Mouse (Mus musculus): ENCODE measurements around the gene Pakap.

Gene Pakap

DNA sequence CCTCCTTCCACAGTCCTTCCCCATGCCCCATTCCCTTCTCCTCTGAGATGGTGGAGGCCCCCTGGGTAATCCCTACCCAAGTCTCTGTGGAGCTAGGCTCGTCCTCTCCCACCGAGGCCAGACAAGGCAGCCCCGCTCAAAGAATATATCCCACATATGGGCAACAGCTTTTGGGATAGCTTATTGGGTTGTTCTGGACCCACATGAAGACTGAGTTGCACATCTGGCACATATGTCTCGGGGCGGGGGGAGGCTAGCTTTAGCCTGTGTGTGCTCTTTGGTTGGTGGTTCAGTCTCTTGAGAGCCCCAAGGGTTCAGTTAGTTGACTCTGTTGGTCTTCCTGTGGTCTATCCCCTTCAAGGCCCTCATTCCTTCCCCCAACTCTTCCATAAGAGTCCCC is 58.9 kb downstream of the Pakap start:
- DNase-seq = no peak

DNA sequence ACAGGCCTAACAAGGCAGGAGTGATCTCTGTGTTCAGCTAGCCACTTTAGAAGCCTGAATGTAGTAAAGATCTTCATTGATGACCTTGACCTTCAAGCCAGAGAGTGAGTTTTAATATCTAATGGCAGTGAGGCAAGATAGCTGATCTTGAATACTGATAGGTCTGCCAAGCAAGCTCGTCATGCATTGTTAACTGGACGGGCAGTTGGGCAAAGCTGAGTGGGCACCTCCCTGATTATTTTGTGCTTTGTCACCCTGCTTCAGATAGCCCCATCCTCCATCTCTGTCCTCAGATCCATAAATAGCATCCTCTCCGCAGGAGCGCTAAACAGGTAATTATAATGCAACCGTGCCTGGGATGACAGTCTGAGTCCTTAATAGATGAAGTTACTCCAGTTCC is 64.4 kb downstream of the Pakap start:
- DNase-seq = no peak

DNA sequence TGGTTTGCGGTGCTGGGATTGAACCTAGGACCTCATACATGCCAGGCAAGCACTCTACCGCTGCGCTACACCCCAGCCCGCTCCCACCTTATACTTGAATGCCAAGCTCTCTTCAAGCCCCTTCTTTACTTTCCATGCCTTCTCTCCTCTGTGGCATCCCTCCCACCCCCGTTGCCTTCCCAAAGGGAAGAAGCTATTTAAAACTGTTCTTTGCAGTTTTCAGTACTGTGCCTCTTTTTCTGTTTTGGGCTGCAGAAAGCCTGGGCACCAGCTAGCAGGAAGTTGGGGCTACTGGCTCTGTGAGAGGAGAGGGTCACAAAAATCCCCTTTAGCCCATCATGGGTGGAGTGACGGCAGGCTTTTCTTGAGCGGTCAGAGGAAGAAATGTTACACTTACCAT is 65.1 kb downstream of the Pakap start:
- DNase-seq = no peak

DNA sequence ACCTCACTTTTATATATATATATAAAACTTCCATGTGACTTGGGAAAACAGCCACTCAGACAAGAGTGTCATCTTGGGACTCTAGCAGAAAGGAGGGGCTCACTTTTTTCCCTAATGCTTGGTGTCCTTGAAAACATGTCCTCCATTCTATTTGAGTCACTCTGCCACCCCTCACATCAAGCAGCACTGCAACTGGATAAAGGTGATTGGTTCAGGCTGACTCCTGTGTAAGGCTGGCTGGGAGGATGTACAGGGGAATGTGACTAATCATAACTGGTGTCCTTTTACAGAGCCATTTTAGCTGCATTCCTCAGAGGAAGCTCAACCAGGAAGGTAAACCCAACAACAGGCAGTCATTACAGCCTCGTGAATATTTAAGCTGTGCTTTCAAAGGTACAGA is 67.0 kb downstream of the Pakap start:
- DNase-seq = no peak

DNA sequence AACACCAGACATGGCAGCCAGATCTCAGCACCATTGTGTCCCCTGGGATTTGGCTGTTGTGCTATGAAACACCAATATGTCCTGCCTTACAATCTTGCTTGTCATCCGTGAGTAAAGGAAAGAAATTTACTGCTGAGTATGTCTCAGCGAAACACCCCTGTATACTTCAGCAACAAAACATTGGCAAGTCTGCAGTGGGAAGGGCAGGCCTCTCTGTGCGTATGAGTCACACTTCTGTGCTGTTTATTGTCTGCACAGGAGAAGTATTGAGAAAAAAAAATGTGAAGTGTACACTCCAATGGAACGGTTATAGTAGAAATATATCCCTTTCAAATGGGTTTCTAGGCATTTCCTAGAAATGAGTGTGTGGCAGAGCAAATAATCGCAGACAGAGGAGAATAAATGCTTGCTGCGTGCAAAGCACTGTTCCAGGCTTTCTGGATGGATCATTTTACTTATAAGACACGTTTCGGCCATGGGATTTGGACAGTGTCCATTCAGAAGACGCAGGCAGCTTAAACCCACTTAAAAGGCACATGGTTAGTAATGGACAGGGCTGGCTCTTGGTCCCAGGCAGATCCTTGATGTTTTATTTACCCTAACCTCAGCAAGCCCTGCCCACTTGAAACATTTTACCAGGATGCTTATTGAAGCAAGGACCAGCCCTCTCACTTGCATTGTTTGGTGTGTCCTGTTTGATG is 69.0 kb downstream of the Pakap start:
- no peak for DNase-seq

DNA sequence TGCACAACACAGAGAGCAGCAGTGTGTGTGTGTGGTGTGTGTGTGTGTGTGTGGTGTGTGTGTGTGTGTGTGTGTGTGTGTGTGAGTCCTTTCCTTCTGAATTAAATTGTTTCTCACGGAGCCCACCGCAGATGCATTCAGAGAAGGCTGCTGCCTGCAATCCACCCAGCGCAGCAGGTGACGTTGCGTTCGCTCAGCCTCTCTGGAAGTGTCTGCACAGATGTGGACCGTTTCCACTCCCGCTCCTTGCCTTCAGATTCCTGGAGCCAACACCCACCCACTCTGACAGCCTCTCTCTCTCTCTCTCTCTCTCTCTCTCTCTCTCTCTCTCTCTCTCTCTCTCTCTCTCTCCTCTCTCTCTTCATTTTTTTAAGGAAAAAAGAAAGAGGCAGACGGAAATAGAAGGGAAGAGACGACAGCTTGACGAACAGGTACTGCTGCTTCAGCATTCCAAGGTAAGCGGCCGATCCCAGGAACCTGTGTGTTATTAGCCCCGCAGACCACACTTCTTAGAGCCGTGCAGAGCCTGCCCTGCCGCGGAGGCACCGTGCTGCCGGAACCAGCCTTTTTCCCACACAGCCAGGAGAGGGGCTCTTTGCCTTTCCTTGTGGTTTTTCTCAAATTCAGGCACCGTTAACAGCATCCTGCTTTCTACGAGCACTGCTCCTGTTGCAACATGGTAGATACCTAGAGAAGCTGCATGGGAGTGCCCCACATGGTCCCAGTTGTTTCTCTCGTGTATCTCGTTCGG is 69.8 kb downstream of the Pakap start:
- peak; percentile 64 for DNase-seq

DNA sequence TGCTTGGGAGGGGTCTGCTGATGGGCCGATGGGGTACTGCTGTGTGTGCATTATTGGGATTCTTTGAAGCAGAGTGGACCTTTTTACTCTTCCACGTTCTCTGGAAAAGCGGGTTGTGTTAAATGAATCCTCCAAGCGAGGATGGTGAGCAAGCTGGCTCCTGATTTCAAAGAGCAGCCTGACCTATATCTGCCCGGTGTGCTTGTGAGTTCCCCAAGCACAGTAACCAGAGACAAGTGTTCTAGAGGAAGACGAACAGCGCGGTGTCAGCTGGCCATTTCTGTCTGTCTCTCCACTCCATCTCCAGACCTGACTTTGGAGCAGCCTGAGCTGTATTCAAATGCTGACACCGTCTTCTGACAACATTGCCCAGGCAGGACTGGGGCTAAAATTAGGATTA is 71.0 kb downstream of the Pakap start:
- DNase-seq = no peak

DNA sequence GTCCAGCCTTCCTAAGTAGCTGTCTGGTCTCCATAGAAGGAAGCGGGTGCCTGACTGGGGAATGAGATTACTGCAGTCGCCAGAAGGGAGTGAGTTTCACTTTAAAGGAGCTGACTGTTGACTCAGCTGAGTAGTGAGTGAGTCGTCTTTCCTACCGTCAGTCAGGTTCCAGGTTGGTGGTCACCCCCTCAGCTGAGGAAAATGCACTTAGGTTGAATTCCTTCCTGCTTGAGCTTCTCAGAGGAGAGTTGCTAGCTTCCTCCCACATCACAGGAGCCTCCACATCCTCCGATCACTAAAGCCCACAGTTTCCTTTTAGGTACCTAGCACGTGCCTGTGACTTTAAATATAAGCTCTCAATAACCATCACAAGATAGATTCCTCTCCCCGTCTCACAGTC is 72.2 kb downstream of the Pakap start:
- no peak for DNase-seq

DNA sequence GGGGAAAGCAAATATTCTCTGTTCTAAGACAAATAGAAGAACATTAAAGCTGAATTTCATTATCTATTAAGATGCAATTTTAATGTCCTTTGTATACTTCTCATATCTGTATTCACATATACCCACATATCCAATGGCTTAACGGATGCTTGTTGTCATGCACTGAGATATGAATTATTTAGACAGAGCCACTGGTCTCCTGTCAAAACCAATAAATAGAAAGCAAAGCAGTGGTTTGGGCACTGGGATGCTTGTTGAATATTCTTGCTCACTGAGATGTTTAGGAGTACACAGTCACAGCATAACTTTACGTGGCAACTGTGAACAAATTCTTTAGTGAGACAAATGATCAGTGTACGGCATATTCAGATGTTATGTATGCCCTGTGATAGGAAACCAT is 73.0 kb downstream of the Pakap start:
- DNase-seq = no peak

DNA sequence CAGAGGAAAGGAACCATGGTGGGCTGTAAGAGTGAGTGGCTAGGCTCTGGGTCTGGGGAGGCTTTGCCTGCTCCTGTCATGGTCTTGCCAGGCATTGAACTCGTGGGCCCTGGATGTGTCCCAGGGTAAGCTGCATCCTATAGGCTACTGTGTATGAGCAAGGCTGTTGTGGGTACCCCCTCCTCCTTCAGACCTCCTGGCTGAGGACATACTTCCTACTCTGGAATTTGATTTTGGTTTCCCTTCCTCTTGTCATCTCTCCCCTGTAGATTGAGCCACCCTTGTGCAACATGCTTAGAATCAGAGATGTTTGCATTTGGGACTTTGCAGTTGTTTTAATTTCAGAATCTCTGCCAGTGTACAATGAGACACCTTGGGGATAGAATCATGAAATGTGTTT is 83.0 kb downstream of the Pakap start:
- DNase-seq = no peak

DNA sequence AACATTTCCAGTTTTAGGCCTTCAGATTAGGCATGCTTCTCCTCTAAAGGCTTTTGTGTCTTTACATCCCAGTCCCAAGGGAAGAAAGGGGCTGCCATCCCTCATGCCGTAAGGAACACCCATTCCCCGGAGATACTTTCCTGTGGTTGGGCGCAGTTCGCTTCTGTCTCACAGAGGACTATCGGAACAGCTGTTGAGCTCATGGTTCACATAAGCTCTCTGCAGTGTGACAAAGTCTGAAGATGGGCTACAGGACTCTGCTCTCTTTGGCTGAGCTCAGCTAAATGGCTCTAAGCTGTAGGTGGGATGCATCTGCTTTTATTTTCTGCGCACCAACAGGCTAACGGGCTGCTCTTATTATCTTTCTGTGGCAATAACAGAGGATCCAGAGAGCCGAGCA is 83.6 kb downstream of the Pakap start:
- DNase-seq = no peak

DNA sequence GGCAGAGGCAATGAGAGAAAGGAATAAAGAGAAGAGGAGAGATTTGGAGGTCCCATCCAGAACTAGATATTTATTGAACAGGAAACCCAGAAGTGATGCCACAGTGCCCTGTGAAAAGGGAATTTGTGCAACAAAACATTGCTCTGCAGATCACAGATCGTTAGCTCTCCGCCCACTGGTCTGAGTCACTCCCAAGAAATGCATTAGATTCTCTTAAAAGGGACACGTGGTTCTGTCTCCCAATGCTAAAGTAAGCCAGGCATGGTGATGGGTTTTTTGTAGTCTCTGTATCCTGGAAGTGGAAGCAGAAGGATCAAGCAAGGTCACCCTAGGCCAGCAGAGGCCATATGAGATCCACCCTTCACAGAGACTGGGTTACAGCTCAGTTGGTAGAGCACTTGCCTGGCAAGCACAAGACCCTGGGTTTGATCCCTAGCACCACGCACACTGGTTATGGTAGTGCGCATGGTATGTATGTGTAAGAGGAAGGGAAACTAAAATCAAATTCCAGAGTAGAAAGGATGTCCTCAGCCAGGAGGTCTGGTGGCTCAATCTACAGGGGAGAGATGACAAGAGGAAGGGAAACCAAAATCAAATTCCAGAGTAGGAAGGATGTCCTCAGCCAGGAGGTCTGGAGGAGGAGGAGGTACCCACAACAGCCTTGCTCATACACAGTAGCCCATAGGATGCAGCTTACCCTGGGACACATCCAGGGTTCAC is 84.4 kb downstream of the Pakap start:
- DNase-seq = no peak

DNA sequence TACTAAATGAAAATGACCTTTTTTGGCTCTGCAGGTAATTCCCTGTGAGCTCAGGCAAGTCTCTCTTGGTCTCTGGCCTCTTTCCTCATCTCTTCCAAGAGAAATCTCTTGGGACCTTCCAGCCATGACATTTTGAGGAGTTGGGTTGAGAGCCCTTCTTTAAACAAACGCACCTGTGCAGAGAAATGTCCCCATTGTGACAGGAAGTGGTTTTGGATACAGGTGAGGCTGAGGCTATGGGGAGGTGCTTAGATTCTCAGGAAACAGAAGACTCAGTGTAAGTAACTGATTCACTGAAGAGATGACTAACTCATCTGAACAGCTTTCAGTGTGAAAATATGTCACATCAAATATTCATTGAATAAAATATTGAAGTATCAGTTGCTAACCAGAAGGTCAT is 88.0 kb downstream of the Pakap start:
- DNase-seq = no peak

DNA sequence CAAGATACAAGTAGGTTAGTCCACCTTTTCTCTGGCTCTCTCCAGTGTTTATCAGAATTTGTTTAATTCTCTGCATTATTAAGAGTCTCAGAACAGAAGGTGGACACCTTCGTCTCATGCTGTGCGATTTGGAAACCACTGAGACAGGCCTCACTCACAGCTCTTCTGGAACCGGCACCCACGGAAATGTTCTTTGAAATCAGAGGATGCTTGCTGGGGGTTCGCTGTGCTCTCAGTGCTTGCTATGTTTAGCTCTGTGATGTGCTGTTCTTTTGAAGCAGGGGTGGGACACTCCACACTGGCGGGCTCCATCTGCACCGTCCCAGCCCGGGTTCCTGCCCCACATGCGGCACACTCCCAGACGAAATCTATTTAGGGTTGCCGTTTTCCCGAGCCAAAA is 88.4 kb downstream of the Pakap start:
- DNase-seq = no peak

DNA sequence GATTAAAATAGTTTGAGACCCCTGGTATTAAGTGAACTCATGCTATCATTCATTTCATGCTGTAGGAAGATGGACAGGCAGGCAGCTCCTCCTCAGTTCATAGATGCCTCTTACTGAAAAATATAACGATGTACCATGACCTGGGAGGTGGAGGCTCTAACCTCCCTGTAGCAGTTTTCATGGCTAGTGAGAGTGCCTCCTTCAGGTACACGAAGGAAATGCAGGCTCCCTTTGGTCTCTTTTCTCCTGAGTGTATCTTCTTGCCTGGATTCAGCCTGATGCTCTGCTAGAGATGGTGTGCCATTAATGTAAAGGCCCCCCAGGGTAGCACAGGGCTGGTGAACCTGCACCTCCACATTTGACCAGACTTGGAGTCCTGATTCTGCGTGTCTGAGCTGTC is 88.9 kb downstream of the Pakap start:
- no peak for DNase-seq

DNA sequence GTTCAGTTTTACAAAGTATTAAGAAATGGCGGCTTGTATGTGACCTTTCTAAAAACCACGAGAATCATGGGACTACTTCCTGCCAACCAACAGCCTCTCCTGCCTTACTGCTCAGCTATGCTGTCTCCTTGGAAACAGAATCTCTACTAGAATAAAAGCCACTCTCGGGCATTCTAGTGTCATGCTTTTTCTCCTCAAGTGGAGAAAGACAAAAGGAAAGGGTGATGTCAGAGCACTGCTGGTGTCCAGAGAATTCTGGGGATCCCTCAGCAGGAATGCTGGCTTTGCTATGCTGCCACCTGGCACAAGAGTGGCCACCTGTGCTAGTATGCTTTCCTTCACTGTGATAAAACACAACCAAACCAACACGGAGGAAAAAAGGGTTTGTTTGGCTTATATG is 92.5 kb downstream of the Pakap start:
- DNase-seq = no peak

DNA sequence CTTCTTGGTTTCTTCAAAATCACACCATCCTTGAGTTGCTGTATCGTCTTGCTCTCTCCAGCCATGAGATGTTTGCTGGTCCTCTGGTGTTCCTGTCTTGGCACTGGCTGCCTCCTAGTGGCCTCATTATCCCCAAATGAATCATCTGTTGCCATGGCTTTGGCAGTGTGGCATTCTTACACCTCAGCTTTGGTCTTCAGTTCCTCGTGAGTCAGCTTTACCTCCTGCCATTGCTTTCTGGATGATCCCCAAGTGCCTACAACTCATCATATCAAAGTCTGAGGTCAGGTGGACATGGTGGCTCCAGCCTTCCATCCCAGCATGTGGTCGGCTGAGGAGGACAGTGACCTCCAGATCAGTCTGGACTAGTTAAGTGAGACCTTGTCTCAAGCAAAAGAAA is 98.1 kb downstream of the Pakap start:
- DNase-seq = no peak

DNA sequence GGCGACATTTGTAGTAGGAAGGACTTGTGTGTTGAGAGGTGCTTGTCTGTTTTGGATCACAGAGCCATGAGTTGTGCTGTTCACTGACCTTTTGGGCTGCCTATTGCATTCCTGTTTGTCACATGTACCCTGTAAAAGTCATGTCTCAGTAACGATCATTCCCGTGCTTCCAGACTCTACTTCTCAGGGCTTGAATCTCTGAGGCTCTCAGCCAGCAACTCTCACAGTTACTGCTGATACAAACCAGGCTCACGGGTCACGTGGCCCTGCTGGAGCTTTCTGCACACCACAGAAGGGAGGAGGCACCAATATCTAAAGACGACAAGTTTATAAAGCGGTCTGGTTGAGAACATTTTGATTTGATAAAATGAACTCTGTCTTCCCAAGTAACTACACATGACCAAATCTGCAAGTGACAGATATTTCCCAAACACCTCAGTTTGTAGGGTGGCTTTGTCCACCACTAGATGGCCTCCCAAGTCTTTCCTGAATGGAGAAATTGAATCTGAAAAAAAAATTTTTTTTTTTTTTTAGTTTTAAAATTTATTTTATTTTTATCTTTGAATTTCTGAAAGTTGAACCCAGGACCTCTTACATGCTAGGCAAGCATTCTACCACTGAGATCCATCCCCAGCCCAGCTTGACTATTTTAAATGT is 103.0 kb downstream of the Pakap start:
- no peak for DNase-seq

DNA sequence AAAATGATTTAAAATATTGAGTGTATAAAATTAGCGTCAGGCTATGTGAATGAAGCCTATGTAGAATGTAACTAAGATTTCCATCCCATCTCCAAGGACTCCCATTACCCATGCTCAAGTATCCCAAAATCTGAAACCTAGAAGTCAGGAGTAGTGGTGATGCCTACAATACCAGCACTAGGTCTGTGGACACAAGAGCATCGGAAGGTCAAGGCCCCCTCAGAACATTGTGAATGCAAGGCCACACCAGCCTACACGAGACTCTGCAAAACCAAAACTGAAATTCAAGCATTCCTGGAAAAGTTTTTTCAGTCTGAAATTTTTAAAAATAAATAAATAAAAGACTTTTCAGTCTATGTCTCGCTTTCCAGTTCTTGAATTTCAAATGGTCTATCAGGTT is 104.6 kb downstream of the Pakap start:
- DNase-seq = no peak

DNA sequence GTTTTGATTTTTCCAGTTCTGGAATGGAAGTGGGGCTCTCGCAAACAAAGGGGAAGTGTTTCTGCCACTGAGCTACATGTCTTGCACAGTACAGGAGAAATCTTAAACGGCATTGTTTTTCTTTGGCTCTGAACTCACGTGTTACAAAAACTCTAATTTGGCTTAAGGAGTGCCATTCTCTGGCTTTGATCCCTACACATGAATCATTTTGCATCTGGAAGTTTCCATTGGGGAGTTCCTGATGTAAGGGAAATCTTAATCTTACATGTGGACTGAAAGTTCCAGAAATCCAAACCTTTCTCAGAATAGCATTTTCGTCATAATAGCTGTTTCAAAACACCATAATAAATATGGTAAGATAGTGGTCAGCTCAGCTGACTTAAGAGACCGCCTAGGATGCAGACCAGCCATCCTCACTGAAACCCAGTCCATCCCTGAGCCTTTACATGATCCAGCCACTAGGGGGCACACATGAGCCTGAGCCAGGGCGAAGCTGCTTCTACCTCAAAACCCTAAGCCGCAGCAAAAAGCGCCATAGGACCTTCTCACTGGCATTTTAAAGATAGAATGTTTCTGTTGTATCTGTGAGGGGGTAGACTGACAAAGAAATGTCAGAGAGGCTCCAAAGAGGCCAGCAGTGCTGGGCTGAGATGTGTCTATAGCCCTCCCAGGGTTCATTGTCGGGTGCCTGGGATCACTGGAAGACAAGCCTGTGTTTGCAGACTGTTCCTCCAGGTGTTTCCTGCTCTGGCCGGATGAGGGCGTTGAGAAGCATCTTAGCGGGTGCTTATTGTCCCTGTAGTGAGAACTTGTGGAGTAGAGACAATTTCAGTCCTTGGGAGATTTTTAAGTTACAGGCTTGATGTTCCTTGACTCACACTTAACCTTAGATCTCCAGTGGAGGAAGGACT is 105.3 kb downstream of the Pakap start:
- peak; percentile 90 for DNase-seq

DNA sequence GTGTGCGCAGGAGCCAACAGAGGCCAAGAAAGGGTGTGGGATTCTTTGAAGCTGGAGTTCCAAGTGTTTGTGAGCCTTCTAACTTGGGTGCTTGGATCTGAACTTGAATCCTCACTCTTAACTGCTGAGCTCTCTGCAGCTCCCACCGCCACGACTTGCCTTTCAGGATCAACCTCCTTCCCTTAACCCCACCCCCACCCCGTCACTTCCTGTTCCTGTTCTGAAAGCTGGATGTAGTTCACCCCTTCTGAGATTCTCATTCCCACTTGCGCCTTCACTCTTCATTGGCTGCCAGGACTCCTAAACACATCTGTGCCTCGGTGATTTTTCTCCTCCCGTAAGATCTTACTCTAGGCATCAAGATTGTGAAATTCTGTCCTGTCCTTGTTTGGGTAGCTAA is 106.4 kb downstream of the Pakap start:
- DNase-seq = no peak

DNA sequence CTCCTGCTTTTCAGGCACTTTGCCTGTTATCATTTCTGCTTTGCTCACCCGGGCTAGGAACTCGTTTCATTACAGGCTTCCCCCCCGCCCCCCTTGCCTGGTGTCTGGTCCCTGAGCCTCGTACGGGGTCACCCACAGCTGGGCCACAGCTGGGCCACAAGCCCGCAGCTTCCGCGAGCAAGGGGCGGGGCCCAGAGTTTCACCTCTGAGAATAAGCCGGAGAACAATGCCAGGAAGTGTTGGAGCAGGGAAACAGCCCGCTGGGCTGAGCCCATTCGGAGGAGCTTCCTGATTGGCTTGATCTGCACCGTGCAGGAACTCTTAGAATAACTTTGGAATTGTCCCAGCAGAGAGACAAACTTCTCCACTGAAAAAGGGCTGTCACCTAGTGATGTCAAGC is 107.4 kb downstream of the Pakap start:
- no peak for DNase-seq

DNA sequence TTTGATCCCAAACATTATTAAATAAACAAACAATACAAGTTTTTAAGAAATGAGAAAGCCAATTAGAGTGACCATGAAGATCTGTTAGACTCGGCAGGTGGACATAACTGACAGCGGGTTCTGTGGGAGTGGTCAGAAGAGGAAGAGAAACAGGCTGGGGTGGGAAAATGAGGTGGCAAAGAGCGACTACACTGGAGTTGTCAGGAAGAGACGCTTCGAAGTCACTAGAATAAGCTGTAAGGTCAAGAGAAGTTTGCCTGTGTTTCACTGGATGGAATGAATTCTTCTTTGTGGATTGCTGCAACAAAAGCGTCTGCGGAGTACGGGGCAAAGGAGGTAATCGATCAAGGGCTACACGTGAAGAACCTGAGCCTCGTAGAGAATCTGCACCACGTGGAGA is 109.9 kb downstream of the Pakap start:
- DNase-seq = no peak

Measured in right cerebral cortex, postnatal 4 days (tissue).